Mouse (Mus musculus): Measurements from ENCODE around the gene Jade2.

Jade2 gene

DNA sequence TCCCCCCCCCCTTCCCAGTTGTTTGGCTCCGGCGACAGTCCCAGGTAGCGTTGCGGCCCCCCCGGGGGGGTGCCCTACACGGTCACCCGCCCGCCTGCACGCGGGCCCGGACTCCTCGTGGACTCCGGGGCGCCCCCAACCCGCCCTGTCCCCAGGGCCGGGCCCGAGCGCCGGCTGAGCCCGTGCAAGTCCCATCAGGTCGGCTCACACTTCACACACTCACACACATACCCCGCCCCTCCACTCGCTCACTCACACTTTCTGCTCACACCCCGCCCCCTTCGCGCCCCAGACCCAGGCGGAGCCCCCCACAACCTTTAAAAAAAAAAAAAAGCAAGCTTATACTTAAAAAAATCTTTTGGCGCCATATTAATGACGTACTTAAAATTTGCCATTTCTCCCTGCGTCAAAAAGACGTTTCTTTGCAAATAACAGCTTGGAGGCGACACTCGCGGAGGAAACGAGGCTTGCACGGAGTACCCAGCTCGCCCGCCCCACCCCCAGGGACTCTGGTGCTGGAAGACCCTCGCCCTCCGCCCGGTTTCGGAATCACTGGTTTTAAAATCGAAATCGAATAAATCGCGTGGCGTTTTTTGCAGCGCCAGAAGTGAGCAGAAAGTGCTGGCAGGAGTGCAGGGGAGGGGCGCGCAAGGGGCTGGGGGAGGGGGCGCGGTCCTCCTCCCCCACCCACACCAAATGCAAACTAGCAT is 520 bp upstream of the Jade2 start:
- DNase-seq (ENCODE audit: low read depth): no peak

DNA sequence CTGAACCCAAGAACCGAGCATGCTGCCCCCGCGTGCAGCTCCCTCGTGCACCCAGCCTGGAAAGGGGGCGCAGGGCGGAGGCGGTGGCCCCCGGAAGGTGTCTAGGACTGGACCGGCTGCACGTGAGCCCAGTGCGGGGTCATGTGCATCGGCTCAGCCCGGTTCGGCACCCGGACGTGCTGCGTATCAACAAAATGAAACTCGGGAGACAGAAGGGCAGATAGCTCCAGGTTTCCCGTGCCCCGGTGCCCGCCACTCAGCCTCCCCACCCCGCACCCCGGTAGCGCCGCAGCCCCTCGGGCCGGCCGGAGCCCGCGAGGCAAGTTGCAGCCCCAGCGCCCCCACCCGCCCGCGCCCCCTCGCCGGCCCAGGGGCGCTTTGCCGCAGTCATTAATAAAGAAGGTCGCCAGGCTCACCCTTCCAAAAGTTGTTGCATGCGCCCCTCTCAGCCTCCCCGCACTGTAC is 805 bp downstream of the Jade2 start:
- no peak for DNase-seq (ENCODE audit: low read depth)

DNA sequence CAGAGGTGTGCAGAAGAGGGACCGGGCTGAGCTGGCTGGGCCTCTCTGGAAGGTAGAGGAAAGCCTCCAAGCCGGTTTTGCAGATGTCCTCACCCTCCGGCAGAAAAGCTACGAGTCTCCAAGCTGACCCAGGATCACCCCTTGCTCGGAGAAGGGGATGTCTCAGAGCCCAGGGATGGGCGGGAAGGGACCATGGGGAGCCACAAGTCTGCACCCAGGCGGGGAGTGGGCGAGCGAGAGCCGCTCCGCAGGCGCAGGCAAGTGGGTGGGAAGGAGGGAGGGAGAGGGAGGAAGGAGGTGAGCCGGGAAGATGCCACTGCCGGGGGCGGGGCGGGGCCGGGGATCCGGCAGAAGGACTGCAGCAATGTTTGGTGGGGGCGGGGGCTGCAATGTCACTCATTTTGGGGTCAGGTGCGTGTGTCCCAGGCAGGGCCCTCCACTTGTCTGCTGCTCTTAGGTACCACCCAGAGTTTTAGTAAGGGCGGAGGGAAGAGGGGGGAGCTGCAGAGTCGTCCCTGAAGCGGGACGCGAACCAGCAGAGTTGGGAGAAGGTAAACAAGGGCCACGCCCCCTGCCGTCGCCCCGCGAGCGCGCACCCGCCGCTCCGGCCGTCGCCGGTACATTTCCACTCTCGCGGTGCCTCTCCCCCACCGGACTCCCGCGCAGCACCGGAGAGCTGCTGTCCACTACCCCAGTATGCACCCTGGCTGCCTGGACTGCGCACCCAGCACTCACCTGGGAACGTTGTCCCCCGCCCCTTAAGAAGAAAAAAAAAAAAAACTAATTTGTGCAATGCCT is 1.4 kb downstream of the Jade2 start:
- DNase-seq (ENCODE audit: low read depth): no peak

DNA sequence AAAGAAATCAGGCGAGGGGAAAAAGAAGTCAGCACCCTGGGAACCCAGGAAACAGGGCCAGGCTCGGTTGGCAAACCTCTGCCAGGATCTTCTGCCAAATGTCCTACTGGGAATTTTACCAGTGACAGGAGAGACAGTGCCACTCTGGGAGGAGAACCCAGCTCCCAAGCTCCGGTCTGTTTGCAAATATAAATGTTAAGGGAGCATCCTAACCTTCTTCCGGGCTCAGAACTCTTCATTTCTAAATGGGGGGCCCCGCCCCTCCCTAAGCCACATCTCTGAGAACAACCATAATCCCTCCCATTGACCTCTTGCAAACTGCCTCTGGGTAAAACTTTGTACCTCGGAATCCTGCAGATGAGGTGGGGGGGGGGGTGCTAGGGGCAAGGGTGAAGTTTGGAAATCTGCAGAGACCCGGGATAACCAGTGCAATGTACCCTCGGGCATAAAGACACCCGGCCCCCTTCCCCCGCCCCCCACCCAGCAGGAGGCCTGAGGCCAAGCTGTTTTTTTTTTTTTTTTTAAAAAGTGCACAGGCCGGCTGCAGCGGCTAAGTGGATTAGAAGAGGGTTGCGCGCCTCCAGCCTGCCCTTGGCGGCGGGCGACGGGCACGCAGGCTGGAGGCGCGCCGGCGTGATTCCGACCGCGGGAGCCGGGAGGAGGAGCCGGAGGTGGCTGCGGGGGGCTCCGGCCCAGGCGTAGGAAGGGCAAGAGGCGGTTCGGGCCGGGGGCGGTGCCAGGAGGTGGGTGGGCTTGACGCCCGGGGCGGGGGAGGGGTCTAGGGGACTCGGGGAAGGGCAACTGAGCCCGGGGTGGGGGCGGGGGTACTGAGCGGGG is 2.3 kb downstream of the Jade2 start:
- DNase-seq (ENCODE audit: low read depth): no peak

DNA sequence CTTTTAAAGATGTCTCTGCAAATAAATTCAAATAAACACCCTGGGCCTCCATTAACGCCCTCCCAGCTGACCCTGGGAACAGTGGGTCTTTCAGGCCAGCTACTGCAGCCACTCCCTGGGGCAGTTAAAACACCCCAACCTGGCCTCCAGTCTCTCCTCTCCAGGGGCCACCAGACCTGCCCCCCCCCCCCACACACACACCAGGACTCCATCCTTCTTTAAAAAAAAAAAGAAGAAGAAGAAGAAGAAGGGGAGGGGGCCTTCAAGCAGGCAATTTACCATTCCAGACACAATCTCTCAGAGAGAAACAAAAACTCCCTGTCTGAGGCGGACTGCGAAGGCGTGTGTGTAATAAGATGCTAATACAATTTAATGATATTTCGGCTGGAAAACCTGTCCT is 4.9 kb downstream of the Jade2 start:
- no peak for DNase-seq (ENCODE audit: low read depth)

DNA sequence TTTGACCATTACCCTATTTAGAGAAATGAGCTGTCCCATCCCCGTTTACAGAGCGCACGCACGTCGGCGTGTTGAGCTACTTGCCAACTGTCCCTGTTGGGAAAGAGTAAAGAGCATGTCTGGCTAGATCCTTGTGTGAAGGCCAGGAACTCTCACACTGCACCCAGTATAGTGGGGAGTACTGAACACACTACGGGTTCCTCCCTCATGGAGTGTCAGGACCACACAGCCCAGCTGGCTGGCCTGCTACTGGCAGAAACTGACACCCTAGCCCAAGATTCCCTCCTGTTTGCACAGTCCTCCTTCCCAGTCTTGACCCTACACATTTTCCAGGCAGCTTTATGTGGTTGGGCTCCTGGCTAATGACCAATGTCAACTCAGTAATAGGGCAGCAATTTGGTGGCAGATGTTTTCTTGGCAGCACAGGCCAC is 5.3 kb downstream of the Jade2 start:
- DNase-seq (ENCODE audit: low read depth): no peak

DNA sequence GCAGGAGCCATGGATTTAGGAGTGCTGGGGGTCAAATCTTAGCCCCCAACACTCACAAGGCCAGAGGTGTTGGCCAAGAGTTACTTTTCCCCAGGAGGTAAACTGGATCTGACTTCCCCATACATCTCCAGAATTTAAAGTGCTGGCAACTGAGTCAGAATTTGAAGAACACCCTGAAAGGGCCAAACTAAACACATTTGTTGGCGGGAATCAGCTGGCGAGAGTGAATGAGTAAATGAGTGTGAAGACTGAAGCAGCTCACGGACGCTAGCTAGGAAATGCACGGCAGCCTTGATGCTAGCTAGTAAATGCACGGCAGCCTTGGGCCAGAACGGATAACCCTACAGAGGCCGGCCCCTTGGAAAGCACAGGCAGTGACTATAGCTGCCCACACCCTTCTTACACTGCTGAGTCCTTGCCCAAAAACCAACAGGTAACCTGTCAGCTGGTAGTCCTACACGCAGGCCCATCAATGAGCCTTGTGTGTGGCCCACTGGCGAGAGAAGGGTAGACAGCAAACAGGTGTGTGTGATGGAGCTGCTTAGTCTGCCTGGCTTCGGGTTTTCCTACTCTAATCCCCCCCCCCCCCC is 6.6 kb downstream of the Jade2 start:
- no peak for DNase-seq (ENCODE audit: low read depth)

DNA sequence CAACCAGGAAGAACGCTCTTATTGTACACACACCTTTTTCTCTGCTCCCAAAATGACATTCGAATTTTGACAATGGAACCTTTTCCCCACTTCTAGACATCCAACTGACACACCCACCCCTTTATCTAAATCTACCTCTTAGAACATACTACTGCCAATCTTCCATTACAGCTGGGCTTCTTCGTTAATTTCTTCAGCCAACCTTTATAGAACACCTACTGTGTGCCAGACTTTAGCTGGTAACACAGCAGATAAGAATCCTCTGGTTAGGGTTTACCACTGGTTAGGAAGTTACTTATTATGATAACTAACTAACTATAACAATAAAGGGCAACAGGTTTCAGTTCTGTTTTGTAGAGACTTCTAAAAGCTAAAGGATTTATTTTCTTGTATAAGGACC is 9.1 kb downstream of the Jade2 start:
- DNase-seq (ENCODE audit: low read depth): no peak

DNA sequence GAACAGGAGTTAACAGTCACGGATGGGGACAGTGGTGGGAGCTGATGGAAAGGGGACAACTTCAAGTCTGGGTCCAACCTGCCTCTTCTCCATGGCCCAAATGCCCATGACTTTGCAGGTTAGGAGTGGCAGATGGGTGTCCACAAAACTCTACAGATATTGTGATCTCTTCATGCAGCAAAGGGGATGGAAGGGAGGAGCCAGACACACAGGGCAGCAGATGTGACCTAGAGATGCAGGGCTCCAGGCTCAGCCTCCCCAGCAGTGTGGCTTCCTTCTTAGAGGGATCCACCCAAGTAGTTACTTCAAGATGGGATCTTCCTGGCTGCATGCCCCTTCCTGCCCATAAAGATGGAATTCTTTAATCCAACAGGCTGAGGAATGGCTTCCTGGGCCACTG is 9.6 kb downstream of the Jade2 start:
- DNase-seq (ENCODE audit: low read depth): no peak

DNA sequence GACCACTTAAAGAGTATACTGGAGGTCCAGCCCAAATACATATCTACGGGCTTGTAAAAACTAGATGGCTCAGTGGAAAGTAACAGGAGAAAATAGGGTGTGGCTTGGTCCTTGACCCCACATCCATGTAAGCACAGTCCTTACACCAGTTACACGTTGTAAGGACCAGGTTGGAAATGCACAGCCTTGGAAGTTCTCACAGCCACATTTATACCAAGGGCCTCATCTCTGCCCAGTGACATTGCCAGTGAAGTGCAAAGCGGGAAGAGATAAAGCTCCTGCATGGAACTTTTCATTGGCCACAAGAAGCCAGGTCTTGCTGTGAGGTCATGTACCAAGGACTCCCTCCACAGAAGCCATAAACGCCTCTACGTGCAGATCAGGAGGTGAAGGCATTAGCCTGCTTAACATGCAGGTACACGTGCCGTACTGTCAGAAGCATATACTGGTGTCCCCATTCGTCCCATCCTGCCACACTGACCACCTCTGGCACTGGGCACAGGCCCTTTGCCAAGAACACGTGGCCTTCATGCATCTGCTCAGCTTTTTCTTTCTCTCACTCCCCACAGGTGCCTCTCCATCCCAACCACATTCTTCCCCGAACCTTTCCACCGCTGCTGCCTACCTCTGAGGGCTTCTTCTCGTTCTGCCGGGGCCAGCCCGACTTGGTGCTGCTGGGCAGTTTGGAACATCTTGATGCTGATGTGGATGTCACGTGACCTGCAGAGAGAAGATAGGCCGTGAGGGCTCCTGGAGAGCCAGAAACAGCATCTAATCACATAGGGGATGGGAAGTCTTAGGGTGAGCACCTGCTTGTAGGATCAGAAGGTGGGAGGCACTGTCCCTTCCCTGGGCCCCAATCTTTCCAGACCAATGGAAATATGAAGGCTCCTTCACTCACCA is 11.2 kb downstream of the Jade2 start:
- no peak for DNase-seq (ENCODE audit: low read depth)

DNA sequence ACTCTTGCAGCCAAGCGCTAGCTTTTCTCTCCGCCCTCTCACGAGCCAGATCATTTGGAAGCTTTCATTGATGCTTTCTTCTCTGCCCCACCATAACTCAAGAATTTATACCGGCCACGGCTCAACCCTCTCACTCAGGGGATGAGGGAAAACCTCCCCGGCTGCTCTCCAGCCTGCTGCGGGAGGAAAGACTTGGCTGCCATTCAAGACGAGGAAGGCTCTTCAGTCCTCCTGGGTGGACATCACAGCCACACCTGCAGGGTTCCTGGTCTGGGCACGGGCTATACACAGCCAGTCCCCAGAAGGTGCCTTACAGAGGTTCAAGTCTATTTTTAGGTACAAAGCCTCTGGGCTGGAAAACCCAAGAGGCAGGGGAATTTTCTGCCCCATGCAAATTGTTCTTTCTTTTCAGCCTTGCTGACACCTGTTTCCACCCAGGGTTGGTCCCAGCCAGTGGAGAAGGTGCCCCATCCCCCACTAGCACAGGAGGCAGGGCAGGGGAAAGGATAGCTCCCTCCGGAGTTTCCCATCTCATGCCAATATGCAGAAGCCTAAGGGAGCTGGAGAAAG is 12.8 kb downstream of the Jade2 start:
- no peak for DNase-seq (ENCODE audit: low read depth)

DNA sequence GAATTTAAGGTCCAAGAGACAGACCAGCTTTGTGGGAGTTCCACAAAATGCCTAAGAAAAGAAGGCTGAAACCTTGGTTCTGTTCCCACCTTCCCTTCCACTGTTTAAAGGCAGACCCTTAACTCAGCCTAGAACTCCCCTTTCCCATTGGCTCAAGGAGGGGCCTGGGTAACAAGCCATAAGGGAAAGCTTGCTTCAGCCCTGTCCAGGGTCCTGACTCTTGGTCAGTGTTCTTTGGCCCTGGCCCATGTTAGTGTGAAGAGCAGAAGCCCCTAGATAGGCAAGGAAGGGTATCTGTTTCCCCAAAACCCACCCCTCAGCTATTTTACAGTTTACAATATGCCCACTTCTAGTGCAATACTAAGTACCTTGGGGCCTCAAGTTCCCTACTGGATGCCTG is 13.6 kb downstream of the Jade2 start:
- DNase-seq (ENCODE audit: low read depth): no peak

DNA sequence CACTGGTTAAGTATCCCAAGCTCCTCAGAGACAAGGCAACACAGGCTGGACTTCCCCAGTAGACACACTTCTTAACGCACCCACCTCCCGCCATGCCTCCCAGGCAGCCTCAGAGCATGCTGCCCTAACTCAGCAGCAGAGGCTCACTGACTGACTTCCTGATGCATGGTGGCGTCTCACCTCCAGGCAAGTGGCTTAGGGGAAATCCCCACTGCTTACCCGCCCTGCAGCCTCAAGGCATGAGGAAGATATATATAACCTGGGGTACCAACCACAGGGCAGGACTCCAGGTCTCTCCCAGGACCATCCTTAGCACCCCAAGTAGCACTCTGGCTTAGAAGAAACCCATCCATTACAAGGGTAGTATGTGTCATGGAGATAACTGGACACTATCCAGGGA is 14.3 kb downstream of the Jade2 start:
- no peak for DNase-seq (ENCODE audit: low read depth)

DNA sequence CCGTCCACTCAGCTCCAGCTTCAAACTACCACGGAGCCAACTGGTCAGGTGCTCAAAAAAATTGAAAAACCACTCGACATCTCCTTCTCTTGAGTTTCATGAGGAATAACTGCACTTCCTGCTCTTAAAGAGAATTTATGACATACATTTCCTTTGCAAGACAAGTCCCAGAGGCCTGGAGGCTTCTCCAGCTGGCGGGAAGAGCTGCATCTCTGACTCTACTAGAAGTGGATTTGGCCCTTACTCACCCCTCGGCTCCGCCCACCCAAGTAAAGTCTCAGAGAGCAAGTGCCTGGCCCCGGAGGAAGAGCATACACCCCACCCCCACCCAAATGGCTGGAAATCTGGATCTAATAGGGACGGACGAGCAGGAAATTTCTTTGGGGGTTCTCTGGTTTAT is 16.3 kb downstream of the Jade2 start:
- DNase-seq (ENCODE audit: low read depth): no peak

DNA sequence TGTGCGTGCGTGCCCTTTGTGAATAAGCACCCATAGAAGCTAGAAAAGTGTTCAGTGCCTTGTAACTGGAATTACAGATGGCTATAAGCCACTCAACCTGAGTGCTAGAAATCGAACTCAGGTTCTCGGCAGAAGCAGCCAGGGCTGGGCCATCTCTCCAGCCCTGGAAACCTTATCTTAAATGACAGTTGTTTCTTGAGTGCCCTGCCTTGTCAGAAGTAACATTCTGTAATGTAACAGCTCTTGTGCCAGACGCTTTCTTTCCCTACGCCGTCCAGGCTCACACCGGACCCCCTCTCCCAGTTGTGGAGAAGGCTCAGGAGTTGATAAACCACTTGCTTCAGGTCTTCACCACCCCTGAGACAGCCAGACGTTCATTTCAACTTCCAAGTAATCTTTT is 16.8 kb downstream of the Jade2 start:
- DNase-seq (ENCODE audit: low read depth): no peak

DNA sequence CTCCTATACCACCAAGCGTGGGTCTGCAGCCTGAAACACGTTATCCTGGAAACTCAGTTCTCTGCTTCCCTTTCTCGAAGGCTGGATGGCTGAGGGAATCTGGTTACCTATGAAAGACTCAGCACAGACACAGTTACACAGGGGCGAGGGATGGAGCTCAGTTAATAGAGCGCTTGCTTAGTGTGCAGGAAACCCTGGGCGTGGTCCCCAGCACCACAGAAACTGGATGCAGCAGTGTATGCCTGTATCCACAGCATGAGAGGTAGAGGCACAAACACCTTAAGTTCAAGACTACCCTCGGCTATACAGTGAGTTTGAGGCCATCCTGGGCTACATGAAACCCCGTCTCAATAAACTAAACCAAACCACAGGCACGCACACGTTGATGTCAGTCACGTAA is 17.5 kb downstream of the Jade2 start:
- DNase-seq (ENCODE audit: low read depth): no peak

DNA sequence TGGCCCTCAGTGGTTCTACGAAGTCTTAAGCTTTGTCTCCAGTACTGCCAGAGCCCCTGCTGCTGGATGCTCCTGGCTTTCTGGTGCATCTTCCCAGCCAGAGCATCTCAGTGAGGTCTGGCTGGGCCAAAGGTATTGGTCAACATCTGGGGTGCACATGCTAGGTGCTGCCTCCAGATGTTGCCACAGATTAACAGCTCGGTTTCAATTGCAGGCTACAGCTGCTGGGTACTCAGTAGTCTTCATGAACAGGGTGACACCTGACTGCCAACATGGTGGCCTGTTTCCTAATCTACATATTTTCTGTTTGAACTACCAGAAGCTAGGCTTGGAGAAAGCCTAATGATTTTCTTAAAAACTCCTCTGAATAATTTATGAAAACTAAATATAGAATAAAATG is 18.3 kb downstream of the Jade2 start:
- no peak for DNase-seq (ENCODE audit: low read depth)

DNA sequence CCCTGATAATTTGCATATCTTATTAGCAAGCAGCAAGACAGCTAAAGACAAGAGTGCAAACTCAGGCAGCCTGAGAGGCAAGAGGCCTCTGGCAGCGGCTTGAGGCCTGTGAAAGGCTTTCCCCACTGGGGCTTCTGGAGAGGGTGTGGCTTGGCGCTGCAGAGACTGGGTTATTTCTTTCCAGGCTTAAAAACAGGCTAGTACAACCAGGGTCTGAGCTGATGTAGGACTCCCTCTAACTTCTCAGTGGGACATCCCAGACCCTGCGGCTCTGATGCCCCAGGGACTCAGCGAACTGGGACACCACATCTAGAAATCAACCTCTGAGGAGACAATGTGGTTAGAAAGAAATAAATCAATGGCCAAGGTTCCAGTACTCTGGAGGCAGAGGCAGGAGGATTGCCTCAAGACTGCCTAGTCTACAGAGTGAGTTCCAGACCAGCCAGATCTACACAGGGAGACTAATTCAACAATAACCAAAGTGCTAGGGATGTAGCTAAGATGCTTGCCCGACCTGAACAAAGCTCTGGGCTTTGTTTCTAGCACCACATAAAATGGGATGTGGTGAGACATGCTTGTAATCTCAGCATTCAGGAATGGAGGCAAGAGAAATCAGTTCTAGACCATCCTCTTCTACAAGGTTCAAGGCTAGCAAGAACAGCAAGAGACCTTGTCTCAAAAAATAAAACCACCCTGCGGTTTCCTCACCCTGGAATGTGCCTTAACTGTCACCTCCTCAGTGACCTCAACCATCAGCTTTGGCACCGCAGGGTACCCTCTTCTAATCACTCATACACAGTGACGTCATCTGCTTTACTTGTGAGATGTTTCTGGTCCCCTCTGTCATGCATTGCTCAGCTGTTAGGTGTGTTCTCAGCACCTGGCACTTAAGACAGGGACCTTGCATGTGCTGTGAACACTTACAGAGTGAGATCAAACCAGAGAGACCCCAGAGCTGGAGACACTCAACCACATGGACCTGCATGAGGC is 20.0 kb downstream of the Jade2 start:
- no peak for DNase-seq (ENCODE audit: low read depth)

DNA sequence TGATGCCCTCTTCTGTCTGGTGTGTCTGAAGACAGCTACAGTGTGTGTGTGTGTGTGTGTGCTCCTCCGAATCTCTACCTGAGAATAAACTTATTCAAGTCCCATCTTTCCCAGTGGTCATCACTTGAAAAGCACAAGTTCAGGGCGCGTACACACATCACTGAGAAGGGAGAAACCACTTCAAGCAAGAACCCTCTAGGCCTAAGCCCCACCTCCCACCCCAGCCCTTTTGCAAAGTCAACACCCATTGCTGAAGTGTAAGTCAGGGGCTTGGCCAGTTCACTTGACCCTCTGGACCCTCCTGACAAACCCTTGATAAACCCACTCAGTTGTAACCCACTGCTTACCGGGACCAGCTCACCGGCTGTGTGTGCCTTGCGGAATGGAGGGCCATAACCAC is 20.9 kb downstream of the Jade2 start:
- DNase-seq (ENCODE audit: low read depth): no peak

DNA sequence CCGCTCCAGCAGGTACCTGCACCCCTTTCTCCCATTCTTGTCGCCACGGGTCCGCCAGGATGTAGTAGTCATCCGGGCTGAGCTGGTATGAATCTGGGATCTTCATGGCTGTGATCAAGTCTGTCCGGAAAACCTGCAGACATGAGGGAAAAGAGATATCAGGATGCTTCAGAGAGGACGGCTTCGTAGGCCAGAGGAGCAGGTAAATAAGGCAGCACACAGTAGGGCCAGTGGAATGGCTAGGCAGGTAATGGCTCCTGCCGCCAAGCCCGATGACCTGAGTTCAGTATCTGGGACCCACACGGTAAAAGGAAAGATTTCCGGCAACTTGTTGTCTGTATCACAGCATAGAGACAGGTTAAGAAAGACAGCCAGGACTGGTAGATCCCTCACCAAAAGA is 21.9 kb downstream of the Jade2 start:
- no peak for DNase-seq (ENCODE audit: low read depth)
